Mouse (Mus musculus) forebrain, embryonic 10.5 days (tissue): Measurements from ENCODE around the gene Pgm1. TPM values are rescaled to one million over a fixed set of nuclear protein-coding genes. Genes with fewer than 3 reads are reported as not detected.

Source experiments
- DNase-seq: peaks from one replicate; pipeline ENCODE4 v3.0.0-alpha.2; 2017; ENCODE audit warnings: low spot score; ENCODE audit errors: extremely low spot score
- H3K27ac ChIP-seq: fragments of 300-500 bp; sonication (generic); 2 replicates; pipeline ENCODE4 v1.5.1; 2016; ENCODE audit warnings: mild to moderate bottlenecking
- H3K27me3 ChIP-seq: fragments of 300-500 bp; sonication (generic); 2 replicates; pipeline ENCODE4 v1.6.1; 2016; ENCODE audit warnings: mild to moderate bottlenecking; ENCODE audit not compliant: poor library complexity, severe bottlenecking
- H3K36me3 ChIP-seq: fragments of 300-500 bp; sonication (generic); replicated peaks from 2 replicates; pipeline ENCODE4 v1.6.1; 2016; ENCODE audit warnings: mild to moderate bottlenecking, moderate library complexity
- H3K4me1 ChIP-seq: fragments of 300-500 bp; sonication (generic); 2 replicates; pipeline ENCODE4 v1.6.1; 2016
- H3K4me3 ChIP-seq: fragments of 300-500 bp; sonication (generic); 2 replicates; pipeline ENCODE4 v1.5.1; 2016; ENCODE audit warnings: mild to moderate bottlenecking, moderate library complexity
- H3K9me3 ChIP-seq: fragments of 300-500 bp; sonication (generic); 2 replicates; pipeline ENCODE4 v1.6.1; 2016; ENCODE audit warnings: mild to moderate bottlenecking, moderate library complexity
- WGBS: fragments of 180-500 bp; shearing (Covaris S2); methylation state at CpG from one replicate; pipeline ENCODE4 v1.1.7; 2016; 5-methylcytosine and 5-hydroxymethylcytosine counted together
- polyA plus RNA-seq: library from polyadenylated mRNA; unstranded; fragments of >200 nt; fragmentation: Nextera tagmentation; extraction: Ambion mirVana; gene quantifications from 2 replicates; pipeline ENCODE4 v1.2.1, GENCODE M21; 2016

The Pgm1 gene
- polyA plus RNA-seq, 1 experiment from 2014 or later, result 83.5 TPM

DNA sequence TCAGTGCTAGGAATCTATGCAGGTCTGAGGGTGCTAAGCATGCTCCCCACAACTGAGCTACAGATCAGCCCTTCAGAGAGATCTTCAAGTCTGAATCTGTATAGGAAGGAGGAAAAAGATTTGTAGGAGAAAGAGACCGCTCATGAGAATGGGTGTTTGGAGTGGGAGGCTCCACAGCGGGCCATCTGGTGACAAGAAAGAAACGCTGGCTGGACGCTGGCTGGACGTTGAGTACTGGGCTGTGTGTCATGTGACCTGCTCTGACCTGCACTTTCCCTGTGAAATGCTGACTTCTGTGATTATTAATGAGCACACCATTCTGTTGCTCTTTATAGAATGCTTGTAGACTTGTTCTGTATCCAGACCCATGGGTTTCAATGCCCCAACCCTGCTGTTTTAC lies 40.1 kb downstream of the Pgm1 start:
- Histone ChIP-seq H3K9me3 (no peaks in the 10 kb centered on the region), H3K4me1 (peaks cover 19% of the 10 kb centered on the region), H3K36me3 (peaks cover 49% of the 10 kb centered on the region), H3K27me3 (no peaks in the 10 kb centered on the region), H3K4me3 (no peak overlapping the region), H3K27ac (no peak overlapping the region)
- WGBS, result 68% methylated on average over 5 of the region's 5 CpGs
- DNase-seq, result no peak

DNA sequence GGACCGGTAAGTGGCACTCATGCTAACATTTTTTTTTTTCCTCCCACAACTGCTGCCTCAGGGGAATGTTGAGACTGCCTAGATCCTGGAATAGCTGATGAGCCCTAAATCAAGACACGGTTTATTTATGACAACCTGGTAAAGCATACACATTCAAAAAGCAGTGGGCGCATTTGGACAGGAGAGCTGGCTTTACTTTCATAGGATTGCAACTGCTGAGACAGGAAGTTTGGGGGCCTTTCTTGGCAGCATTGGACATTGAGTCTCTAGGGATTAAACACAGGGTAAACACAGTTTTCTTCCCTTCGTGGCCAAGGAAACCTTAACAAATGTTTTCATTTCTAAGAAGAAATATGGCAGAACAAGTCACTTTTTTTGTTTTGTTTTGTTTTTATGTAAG lies 40.9 kb downstream of the Pgm1 start:
- DNase-seq, result no peak
- Histone ChIP-seq H3K36me3 (peaks cover 44% of the 10 kb centered on the region), H3K9me3 (no peaks in the 10 kb centered on the region), H3K4me3 (no peak overlapping the region), H3K27ac (no peak overlapping the region), H3K27me3 (no peaks in the 10 kb centered on the region), H3K4me1 (peaks cover 19% of the 10 kb centered on the region)
- 76% methylated on average over 4 of the region's 4 CpGs for WGBS

DNA sequence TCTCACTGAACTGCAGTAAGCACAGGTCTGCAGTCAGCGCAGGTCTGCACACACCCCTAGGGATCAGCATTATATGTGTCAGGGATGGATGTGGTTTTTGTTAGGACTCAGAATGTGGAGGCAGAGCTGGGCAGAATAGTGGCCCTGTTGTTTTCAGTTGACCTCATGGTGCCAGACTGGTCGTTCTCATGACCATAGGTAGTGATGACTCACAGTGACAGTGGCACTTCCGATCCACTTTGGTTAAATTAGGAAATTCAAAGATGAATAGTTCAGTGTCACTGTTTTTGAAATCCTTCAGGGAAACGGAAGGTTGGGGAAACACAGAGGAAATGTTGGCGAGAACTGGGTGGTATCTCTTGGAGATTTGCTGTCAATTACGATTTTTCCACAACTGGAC lies 43.7 kb downstream of the Pgm1 start:
- 89% methylated on average over 6 of the region's 6 CpGs for WGBS

DNA sequence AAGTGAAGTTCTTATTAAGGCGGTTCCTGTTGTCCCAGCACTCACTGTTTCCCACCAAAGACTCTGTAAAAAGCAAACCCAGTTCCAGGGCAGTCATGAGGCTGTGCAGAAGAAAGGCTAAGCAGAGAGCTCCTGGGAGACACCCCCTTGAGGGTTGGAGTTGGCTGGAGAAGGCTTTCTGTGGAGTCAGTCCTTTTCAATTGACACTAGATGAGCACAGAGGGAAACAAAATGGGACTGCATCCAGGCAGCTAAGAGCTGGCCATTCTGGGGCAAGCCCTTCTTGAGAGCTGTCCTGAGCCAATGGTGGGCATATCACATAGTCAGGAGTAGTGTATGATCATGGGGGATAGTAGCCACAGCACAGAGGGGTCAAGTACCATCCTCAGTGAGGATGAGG lies 44.7 kb downstream of the Pgm1 start:
- H3K27me3 ChIP-seq, result no peaks in the 10 kb centered on the region
- peaks cover 25% of the 10 kb centered on the region for H3K36me3 ChIP-seq
- no peaks in the 10 kb centered on the region for H3K9me3 ChIP-seq
- no peak overlapping the region for H3K4me3 ChIP-seq
- peaks cover 10% of the 10 kb centered on the region; the same call in 1 of the 2 replicates for H3K4me1 ChIP-seq
- no peak overlapping the region for H3K27ac ChIP-seq
- WGBS, result 84% methylated on average over 1 of the region's 1 CpGs
- no peak for DNase-seq

More for the DNA sequence above, 43.7 kb downstream of the Pgm1 start:
- peaks cover 32% of the 10 kb centered on the region for H3K36me3 ChIP-seq
- no peak overlapping the region for H3K4me3 ChIP-seq
- H3K27ac ChIP-seq, result no peak overlapping the region
- H3K4me1 ChIP-seq, result peaks cover 16% of the 10 kb centered on the region
- no peaks in the 10 kb centered on the region for H3K27me3 ChIP-seq
- DNase-seq, result no peak
- H3K9me3 ChIP-seq, result no peaks in the 10 kb centered on the region

DNA sequence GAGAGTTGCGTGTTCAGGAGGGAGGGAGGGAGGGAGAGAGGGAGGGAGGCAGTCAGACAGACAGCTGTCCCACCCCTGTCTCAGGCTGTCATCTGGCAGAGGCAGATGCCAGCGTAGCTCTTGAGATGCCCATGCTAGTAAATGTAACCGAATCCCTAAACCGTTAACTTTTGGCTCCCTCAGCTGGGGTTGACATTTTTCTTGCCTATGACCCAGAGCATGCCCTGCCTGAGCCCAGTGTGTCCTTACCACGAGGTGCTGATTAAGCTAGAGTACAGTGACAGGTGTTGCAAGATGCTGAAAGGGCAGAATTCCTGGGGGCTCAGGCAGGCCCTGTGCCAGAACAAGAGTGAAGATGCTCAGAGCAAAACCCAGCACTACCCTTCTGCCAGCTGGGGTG lies 45.2 kb downstream of the Pgm1 start:
- H3K4me3 ChIP-seq, result no peak overlapping the region
- H3K27ac ChIP-seq, result no peak overlapping the region
- peaks cover 25% of the 10 kb centered on the region for H3K36me3 ChIP-seq
- no peak for DNase-seq
- no peaks in the 10 kb centered on the region for H3K9me3 ChIP-seq
- WGBS, result 84% methylated on average over 5 of the region's 5 CpGs
- H3K4me1 ChIP-seq, result peaks cover 6% of the 10 kb centered on the region; the same call in 1 of the 2 replicates
- no peaks in the 10 kb centered on the region for H3K27me3 ChIP-seq

DNA sequence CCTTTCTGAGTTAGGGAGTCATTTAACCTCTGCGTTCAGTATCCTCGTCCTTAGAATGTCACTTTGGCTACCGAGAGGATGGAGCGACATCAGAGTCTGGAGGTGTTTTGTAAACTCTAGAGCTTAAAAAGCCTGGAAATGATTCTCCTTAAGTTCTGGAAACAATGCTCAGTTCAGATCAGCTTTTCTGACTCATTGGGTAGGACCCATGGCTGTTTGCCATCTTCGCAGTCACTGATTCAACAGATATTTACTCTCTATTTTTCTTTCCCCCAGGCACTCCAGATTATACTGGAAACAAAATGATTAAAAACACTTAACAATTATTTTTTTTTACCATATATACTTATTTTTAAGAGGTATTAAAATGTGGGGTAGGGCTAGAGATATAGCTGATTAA lies 50.1 kb downstream of the Pgm1 start:
- Histone ChIP-seq H3K4me3 (no peak overlapping the region), H3K36me3 (peaks cover 13% of the 10 kb centered on the region), H3K27me3 (no peaks in the 10 kb centered on the region), H3K27ac (no peak overlapping the region), H3K9me3 (no peaks in the 10 kb centered on the region), H3K4me1 (peaks cover 7% of the 10 kb centered on the region)
- WGBS, result 93% methylated on average over 5 of the region's 5 CpGs
- DNase-seq, result no peak

DNA sequence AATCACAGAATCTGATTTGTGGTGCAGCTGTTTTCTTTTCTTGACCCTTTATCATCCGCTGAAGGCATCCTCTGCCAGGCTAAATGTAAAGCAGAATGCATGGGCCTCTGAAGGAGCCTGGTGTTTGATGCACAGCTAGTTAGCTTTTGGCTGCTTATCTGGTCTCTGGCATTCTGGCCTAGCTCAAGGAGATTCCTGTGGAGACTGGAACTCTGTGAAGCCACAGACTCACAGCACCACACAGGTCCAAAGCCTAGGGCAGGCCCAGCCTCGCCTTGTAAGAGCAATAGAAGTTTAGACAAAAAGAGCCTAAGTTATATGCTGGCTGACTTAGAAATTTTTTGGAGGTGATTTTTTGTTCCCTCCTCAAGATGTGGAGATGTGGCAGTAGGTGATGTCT lies 52.0 kb downstream of the Pgm1 start:
- Histone ChIP-seq H3K9me3 (no peaks in the 10 kb centered on the region), H3K27ac (no peak overlapping the region), H3K4me1 (peaks cover 7% of the 10 kb centered on the region), H3K4me3 (no peak overlapping the region), H3K36me3 (peaks cover 13% of the 10 kb centered on the region), H3K27me3 (no peaks in the 10 kb centered on the region)
- DNase-seq, result no peak
- 83% methylated on average over 2 of the region's 2 CpGs for WGBS

DNA sequence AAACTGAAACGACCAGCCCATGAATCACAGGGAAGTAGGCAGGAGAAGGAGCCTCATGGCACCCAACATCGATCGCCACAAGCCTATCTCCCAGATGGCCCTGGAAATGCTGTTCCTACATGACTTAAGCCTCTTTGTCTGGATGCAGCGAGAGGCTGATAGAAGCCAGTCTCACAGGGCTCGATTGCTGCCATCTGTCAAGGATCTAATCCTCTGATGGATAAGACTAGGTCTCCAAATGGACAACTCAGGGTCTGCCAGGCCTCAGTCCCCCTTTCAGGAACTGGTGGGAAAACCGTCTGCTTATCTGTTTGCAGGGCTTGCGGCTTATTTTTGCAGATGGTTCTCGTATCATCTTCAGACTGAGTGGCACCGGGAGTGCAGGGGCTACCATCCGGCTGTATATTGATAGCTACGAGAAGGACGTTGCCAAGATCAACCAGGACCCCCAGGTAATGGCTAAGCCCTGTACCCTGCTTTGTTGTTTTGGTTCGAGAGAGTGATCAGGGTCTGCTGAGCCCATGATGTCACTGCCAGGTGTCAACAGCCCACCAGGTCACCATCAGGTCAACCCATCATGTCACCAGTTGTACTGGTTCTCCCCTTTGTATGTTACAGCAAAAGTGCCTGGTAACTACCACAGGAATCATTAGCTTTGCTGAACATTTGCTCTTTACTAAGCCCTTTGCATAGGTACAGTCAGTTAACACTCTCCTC lies 54.6 kb downstream of the Pgm1 start:
- Histone ChIP-seq H3K27ac (0 out of 2 replicates have a peak overlapping the region, but pooled peaks have one; percentile 4), H3K4me1 (peaks cover 7% of the 10 kb centered on the region), H3K36me3 (peaks cover 24% of the 10 kb centered on the region), H3K9me3 (no peaks in the 10 kb centered on the region), H3K27me3 (no peaks in the 10 kb centered on the region), H3K4me3 (no peak overlapping the region)
- 81% methylated on average over 13 of the region's 13 CpGs for WGBS
- no peak for DNase-seq

DNA sequence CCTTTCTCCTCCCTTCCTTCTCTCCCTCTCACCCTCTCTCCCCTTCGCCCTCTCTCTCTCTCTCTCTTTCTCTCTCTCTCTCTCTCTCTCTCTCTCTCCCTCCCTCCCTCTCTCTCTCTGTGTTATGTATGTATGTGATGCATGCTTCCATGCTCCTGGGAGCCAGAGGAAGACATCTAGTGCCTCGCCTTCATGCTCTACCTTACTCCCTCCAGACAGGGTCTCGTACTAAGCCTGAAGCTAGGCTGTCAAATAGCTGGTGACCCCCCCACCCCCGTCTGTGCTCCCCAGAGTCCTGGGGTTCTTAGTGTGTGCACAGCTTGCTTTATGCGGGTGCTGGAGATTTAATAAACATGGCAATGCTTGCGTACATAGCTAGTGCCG lies 55.1 kb downstream of the Pgm1 start:
- Histone ChIP-seq H3K9me3 (no peaks in the 10 kb centered on the region), H3K27me3 (no peaks in the 10 kb centered on the region), H3K36me3 (peaks cover 24% of the 10 kb centered on the region), H3K4me1 (peaks cover 7% of the 10 kb centered on the region), H3K4me3 (no peak overlapping the region), H3K27ac (no peak overlapping the region)
- WGBS, result 91% methylated on average over 7 of the region's 7 CpGs
- DNase-seq, result no peak

DNA sequence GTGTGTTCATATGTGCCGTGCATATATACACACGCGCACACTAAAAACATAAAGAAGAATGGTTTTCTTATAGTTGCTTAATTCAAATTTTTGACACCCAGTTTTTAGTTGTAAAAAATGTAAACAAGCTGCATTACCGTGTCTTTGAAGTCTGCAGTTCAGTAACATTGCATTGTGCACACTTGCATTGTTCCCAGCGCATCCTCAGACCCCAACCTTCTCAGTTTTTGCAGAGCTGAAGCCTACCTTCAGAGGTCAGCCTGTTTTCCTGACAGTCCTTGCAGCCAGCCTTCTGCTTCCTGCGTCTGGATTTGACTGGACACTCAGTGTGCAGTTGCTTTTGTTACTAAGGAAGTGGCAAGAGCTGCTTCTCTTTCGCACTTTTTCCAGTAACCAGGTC lies 55.9 kb downstream of the Pgm1 start:
- Histone ChIP-seq H3K9me3 (no peaks in the 10 kb centered on the region), H3K4me3 (no peak overlapping the region), H3K27ac (no peak overlapping the region), H3K4me1 (peaks cover 7% of the 10 kb centered on the region), H3K27me3 (no peaks in the 10 kb centered on the region), H3K36me3 (peaks cover 24% of the 10 kb centered on the region)
- no peak for DNase-seq
- WGBS, result 85% methylated on average over 7 of the region's 7 CpGs

DNA sequence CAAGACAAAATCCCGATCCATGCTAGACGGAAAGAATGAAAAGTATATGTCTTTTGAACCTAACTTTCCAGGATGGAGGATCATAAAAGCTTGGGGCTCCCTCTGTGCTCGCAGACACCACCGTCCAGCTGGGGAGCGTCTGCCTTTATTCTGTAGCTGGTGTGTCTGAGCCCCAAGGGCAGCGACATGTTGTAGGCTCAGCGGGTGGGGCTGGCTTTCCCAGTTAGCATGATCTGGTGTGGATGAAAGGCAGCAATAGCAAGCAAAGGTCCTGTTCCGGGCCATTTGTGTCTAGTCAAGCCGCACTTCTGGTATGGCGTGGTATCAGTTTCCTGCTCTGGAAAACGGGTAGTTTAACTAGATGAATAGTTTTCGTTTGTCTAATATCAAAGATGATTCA lies 56.4 kb downstream of the Pgm1 start:
- DNase-seq, result no peak
- H3K4me3 ChIP-seq, result no peak overlapping the region
- H3K4me1 ChIP-seq, result peaks cover 7% of the 10 kb centered on the region
- H3K27ac ChIP-seq, result no peak overlapping the region; the same call in 1 of the 2 replicates
- no peaks in the 10 kb centered on the region for H3K27me3 ChIP-seq
- H3K36me3 ChIP-seq, result peaks cover 20% of the 10 kb centered on the region
- WGBS, result 89% methylated on average over 12 of the region's 12 CpGs
- no peaks in the 10 kb centered on the region for H3K9me3 ChIP-seq

DNA sequence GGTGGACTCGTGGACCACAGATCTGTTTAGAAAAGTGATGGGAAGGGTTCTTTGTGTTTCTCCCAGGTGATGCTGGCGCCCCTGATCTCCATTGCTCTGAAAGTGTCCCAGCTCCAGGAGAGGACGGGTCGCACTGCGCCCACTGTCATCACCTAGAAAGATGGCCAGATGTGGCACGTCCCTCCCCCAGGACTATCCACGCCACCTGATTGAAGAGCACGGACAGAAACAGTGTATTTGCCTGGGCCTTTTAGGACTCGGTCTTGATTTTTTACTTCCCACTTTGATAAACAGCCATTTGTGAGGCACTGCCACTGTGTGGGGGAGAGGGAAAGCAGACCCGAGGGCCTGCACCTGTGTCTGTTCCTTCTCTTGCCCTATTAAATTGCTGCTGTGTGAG lies 57.4 kb downstream of the Pgm1 start:
- no peak overlapping the region for H3K4me3 ChIP-seq
- H3K27me3 ChIP-seq, result no peaks in the 10 kb centered on the region
- peaks cover 2% of the 10 kb centered on the region for H3K4me1 ChIP-seq
- peaks cover 18% of the 10 kb centered on the region for H3K36me3 ChIP-seq
- no peak for DNase-seq
- no peaks in the 10 kb centered on the region for H3K9me3 ChIP-seq
- WGBS, result 92% methylated on average over 10 of the region's 10 CpGs
- no peak overlapping the region for H3K27ac ChIP-seq

DNA sequence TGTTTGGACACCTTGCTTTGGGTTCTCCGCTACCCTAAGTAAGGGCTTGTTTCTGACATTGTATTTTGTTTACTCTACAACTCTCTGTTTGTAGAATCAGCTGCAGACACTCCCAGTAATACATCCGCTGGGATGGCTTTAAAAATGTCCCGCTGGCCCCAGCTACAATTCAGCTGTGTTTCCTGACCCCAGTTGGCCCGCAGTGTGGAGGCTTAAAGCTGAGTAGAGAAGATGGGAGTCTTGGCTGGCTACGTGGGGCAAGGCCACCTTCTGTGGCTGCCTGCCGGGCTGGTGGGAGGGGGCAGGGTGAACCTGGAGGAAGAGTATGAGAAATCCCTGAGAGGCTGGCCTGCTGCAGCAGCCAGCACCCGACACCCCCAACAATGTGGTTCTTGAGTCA lies 59.6 kb downstream of the Pgm1 start:
- H3K9me3 ChIP-seq, result no peaks in the 10 kb centered on the region
- WGBS, result 78% methylated on average over 7 of the region's 7 CpGs
- H3K27me3 ChIP-seq, result no peaks in the 10 kb centered on the region
- no peak for DNase-seq
- H3K27ac ChIP-seq, result no peak overlapping the region; the same call in 1 of the 2 replicates
- H3K36me3 ChIP-seq, result peaks cover 11% of the 10 kb centered on the region
- no peak overlapping the region for H3K4me3 ChIP-seq
- no peaks in the 10 kb centered on the region for H3K4me1 ChIP-seq

DNA sequence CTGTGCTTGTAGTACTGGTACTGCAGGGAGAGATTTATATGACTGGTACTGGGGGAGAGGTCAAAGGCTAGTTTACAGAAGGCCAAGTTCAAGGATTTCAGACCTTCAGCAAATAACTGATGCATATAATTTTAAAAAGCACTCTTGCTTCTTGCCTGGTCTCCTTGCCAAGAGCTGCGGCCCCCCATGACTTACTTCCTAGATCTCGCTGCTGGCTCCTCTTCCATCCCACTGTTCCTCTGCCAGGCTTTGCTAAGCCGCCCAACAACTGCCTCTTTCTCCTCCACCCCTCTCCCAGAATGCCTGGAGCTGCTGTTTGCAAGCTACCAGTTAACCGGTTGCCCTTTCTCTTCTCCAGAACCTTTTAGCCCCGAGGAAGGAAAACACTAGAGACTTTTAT lies 71.8 kb downstream of the Pgm1 start:
- Histone ChIP-seq H3K4me3 (no peak overlapping the region), H3K36me3 (no peaks in the 10 kb centered on the region), H3K27ac (no peak overlapping the region), H3K4me1 (no peaks in the 10 kb centered on the region), H3K27me3 (no peaks in the 10 kb centered on the region), H3K9me3 (no peaks in the 10 kb centered on the region)
- WGBS, result 75% methylated on average over 5 of the region's 5 CpGs
- DNase-seq, result no peak
